Mouse (Mus musculus) layer of hippocampus, adult 9-10 months (tissue): ENCODE results near the gene Gm17409.

Source experiments
- DNase-seq: peaks from one replicate; pipeline ENCODE4 v3.0.0; 2022; ENCODE audit warnings: low spot score

Gm17409 gene

GRCm38 (mm10) chr2:58484284-58484965, 14.5 kb downstream of the Gm17409 start:
- DNase-seq: no peak

- DNase-seq: no peak
These were observed 15.2 kb downstream of the Gm17409 start for GRCm38 (mm10) chr2:58485152-58485551.

GRCm38 (mm10) chr2:58485683-58486082, 15.8 kb downstream of the Gm17409 start:
- DNase-seq: no peak

GRCm38 (mm10) chr2:58486441-58487278, 16.7 kb downstream of the Gm17409 start:
- DNase-seq: no peak

- no peak for DNase-seq
These were observed 17.3 kb downstream of the Gm17409 start for GRCm38 (mm10) chr2:58487279-58487560.

- DNase-seq: no peak
These were observed 18.5 kb downstream of the Gm17409 start for GRCm38 (mm10) chr2:58488404-58488803.

GRCm38 (mm10) chr2:58489275-58489674, 19.4 kb downstream of the Gm17409 start:
- DNase-seq: no peak

- DNase-seq: no peak
These were observed 24.0 kb downstream of the Gm17409 start for GRCm38 (mm10) chr2:58493685-58494635.

- no peak for DNase-seq
These were observed 25.4 kb downstream of the Gm17409 start for GRCm38 (mm10) chr2:58495271-58495670.

- DNase-seq: no peak
These were observed 26.9 kb downstream of the Gm17409 start for GRCm38 (mm10) chr2:58496647-58497410.

- DNase-seq: no peak
These were observed 35.6 kb downstream of the Gm17409 start for GRCm38 (mm10) chr2:58505306-58506090.

GRCm38 (mm10) chr2:58510192-58510591, 40.3 kb downstream of the Gm17409 start:
- DNase-seq: no peak

GRCm38 (mm10) chr2:58513212-58513611, 43.3 kb downstream of the Gm17409 start:
- no peak for DNase-seq

GRCm38 (mm10) chr2:58514489-58514888, 44.6 kb downstream of the Gm17409 start:
- DNase-seq: no peak

GRCm38 (mm10) chr2:58516000-58516399, 46.1 kb downstream of the Gm17409 start:
- DNase-seq: no peak

- no peak for DNase-seq
These were observed 47.0 kb downstream of the Gm17409 start for GRCm38 (mm10) chr2:58516920-58517319.

GRCm38 (mm10) chr2:58518517-58518916, 48.6 kb downstream of the Gm17409 start:
- DNase-seq: no peak
